Mouse (Mus musculus): ENCODE measurements around the gene Prex1. TPM values are rescaled to one million over a fixed set of nuclear protein-coding genes. Genes with fewer than 3 reads are reported as not detected.

Gene Prex1
- polyA plus RNA-seq, 1 experiment from 2014 or later, result 11.3 TPM

Other genes starting within 250 kb of the Prex1 start
- gene Trp53rkb, start 78.7 kb upstream of the Prex1 start, polyA plus RNA-seq (2014; fragmentation: Nextera tagmentation; extraction: Ambion mirVana), result 6.5 and 8.9 TPM in 2 replicates
- 8.1 and 9.3 TPM in 2 replicates for gene Arfgef2, start 91.8 kb upstream of the Prex1 start, polyA plus RNA-seq (2014; fragmentation: Nextera tagmentation; extraction: Ambion mirVana)
- 131 and 145 TPM in 2 replicates for gene Cse1l, start 192.2 kb upstream of the Prex1 start, polyA plus RNA-seq (2014; fragmentation: Nextera tagmentation; extraction: Ambion mirVana)

Data from intestine, embryonic 14.5 days (tissue).